Mouse (Mus musculus): ENCODE results near the gene Defb26.

- TF ChIP-seq CTCF (IDR thresholded peaks at IDR 0.05; ENCODE audit: low read depth, low read length) = no peak
- TF ChIP-seq GATA1 (IDR thresholded peaks at IDR 0.05; ENCODE audit: borderline replicate concordance, low read length) = no peak
- TF ChIP-seq GATA2 (IDR thresholded peaks at IDR 0.05; ENCODE audit: borderline replicate concordance, low read depth, low read length) = no peak
- TF ChIP-seq TAL1 (conservative IDR thresholded peaks at IDR 0.05; ENCODE audit: low read depth, low read length) = no peak
- TF ChIP-seq POLR2AphosphoS5 (IDR thresholded peaks at IDR 0.05; ENCODE audit: insufficient replicate concordance, low read depth, low read length) = no peak
Measured at GRCm38 (mm10) chr2:152498020-152498419, 13.5 kb downstream of the Defb26 start.

Measured in G1E (cell line).